Mouse (Mus musculus) cerebellum, adult 2 months (tissue): ENCODE measurements at regions not wholly inside any gene's neighbourhood (a gene's known extent, or its start where the extent isn't known, plus 50 kb on each side); places are given as distances from the start of the nearest gene placed in this dataset.

Experiments used
- CTCF ChIP-seq: fragments of 200-500 bp; IDR thresholded peaks from 2 replicates; pipeline ENCODE4 v1.5.1; 2011; ENCODE audit warnings: low read depth, mild to moderate bottlenecking, control low read depth, low read length, moderate library complexity, borderline replicate concordance; ENCODE audit not compliant: insufficient read depth
- POLR2A ChIP-seq: fragments of 200-500 bp; IDR thresholded peaks from 2 replicates; pipeline ENCODE4 v1.6.1; 2011; ENCODE audit warnings: low read length, control low read depth, borderline replicate concordance; ENCODE audit not compliant: insufficient read depth

DNA sequence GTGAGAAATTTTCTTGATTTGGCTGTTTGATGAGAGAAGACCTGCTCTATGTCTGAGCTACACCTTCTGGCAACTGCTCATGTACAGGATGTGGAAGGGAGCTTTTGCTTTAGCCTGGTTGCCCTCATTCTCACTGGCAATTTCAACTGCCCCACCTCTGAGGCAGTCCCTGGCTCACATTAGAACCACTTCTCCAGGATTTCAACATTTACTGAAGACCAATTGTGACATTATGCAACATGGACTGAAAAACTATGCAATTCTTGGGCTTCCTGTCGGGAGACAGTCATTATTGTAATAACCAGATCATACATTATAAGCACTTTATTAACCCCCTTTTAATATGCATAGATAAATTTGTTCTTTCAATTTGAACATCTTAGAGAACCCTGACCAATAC lies 107.6 kb upstream of the Nyap2 start:
- TF ChIP-seq CTCF (no peak), POLR2A (no peak)
